In the genomic region with DNA sequence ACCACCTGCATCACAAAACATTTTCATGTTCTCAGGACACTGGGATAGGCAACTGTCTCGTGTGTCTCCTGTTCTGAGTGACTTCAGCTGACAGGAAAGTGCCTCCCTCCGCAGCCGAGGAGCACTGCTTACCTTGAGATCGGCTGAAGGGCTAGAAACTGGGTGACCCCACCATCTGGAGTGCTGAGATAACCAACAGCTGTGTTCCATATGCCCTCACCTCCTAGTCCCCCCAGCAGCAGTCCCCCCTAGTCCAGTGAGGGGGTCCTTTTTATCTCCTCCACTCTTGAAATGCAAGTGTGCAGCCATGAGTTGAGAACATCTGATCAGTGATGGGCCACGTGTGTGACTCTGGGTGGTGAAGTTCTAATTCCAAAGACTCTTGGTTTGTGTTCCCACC, we compare ENCODE assay signal across 23 mouse cellular contexts.
"Had no signal": no experiment of that assay in that cellular context is flagged by ENCODE, and none has a peak within 500 bp of the region (broad histone marks: within the 10 kb centered on the region; RNA-seq: fewer than 3 reads in every experiment).

No protein-coding gene starts in this region.

- H3K36me3 ChIP-seq: limb, embryonic 10.5 days; limb, embryonic 13.5 days; midbrain, embryonic 12.5 days; neural tube, embryonic 13.5 days; stomach, embryonic 15.5 days had no signal

- H3K4me3 ChIP-seq: layer of hippocampus, adult 2 months; limb, embryonic 10.5 days; limb, embryonic 13.5 days; megakaryocyte, embryonic 14.5 days; midbrain, embryonic 12.5 days; myocyte; neural tube, embryonic 13.5 days; stomach, embryonic 15.5 days had no signal

- H3K27ac ChIP-seq: layer of hippocampus, adult 2 months; limb, embryonic 10.5 days; limb, embryonic 13.5 days; macrophage; midbrain, embryonic 12.5 days; neural tube, embryonic 13.5 days; stomach, embryonic 15.5 days had no signal

- DNase-seq: kidney, adult 18-20 months; kidney, adult 9 months; kidney, postnatal 25 days; layer of hippocampus, adult 9-11 months; lung, embryonic 14.5 days; retina, postnatal 1 day; right cerebral cortex, postnatal 25 days; spleen, adult 18-20 months; thymus, adult 18-20 months; thymus, postnatal 36 days had no signal

- ATAC-seq: inflammation-experienced regulatory T-cells, adult 6 months; intestine, embryonic 16.5 days; lung, postnatal 0 days; midbrain, embryonic 16.5 days had no signal

- H3K9ac ChIP-seq: limb, embryonic 13.5 days; lung, embryonic 14.5 days; midbrain, embryonic 12.5 days; neural tube, embryonic 13.5 days; stomach, embryonic 15.5 days had no signal

- H3K27me3 ChIP-seq: limb, embryonic 13.5 days; midbrain, embryonic 12.5 days; neural tube, embryonic 13.5 days; stomach, embryonic 15.5 days had no signal

- H3K4me2 ChIP-seq: limb, embryonic 13.5 days; lung, embryonic 14.5 days; midbrain, embryonic 12.5 days; neural tube, embryonic 13.5 days; stomach, embryonic 15.5 days had no signal

- H3K9me3 ChIP-seq: limb, embryonic 10.5 days; limb, embryonic 13.5 days; midbrain, embryonic 12.5 days; neural tube, embryonic 13.5 days; stomach, embryonic 15.5 days had no signal

- H3K4me1 ChIP-seq: midbrain, embryonic 12.5 days had no signal
